Mouse (Mus musculus): ENCODE data around the gene Negr1.

The Negr1 gene

GRCm38 (mm10) chr3:156561524-156562423 lies at the start of gene Negr1:
TSS of gene Negr1 (plus strand) at chr3:156561794.
- DNase-seq, result peak; percentile 91

GRCm38 (mm10) chr3:156526461-156526933 lies 35.1 kb upstream of the Negr1 start:
- peak; percentile 67 for DNase-seq

- peak; percentile 68 for DNase-seq
Observed at GRCm38 (mm10) chr3:156527231-156527995, 34.2 kb upstream of the Negr1 start.

GRCm38 (mm10) chr3:156559441-156559825 lies 2.2 kb upstream of the Negr1 start:
- DNase-seq, result peak; percentile 83

- DNase-seq, result peak; percentile 84
Observed at GRCm38 (mm10) chr3:156559826-156560471, 1.6 kb upstream of the Negr1 start.

GRCm38 (mm10) chr3:156560766-156561165 lies 828 bp upstream of the Negr1 start:
- peak; percentile 96 for DNase-seq

- DNase-seq, result no peak
Observed at GRCm38 (mm10) chr3:156562424-156562785, 811 bp downstream of the Negr1 start.

- peak; percentile 59 for DNase-seq
Observed at GRCm38 (mm10) chr3:156562796-156563195, 1.2 kb downstream of the Negr1 start.

GRCm38 (mm10) chr3:156563353-156563752 lies 1.8 kb downstream of the Negr1 start:
- DNase-seq, result peak; percentile 58

- DNase-seq, result no peak
Observed at GRCm38 (mm10) chr3:156573465-156573864, 11.9 kb downstream of the Negr1 start.

- no peak for DNase-seq
Observed at GRCm38 (mm10) chr3:156576292-156576691, 14.7 kb downstream of the Negr1 start.

GRCm38 (mm10) chr3:156590612-156591011 lies 29.0 kb downstream of the Negr1 start:
- DNase-seq, result no peak

GRCm38 (mm10) chr3:156591125-156591524 lies 29.5 kb downstream of the Negr1 start:
- no peak for DNase-seq

GRCm38 (mm10) chr3:156606846-156607245 lies 45.3 kb downstream of the Negr1 start:
- no peak for DNase-seq

GRCm38 (mm10) chr3:156619921-156620320 lies 58.3 kb downstream of the Negr1 start:
- no peak for DNase-seq

GRCm38 (mm10) chr3:156628594-156628993 lies 67.0 kb downstream of the Negr1 start:
- no peak for DNase-seq

- DNase-seq, result no peak
Observed at GRCm38 (mm10) chr3:156632942-156633341, 71.3 kb downstream of the Negr1 start.

- no peak for DNase-seq
Observed at GRCm38 (mm10) chr3:156639382-156639781, 77.8 kb downstream of the Negr1 start.

- peak; percentile 58 for DNase-seq
Observed at GRCm38 (mm10) chr3:156643710-156644363, 82.2 kb downstream of the Negr1 start.

GRCm38 (mm10) chr3:156648378-156648777 lies 86.8 kb downstream of the Negr1 start:
- DNase-seq, result no peak

- DNase-seq, result no peak
Observed at GRCm38 (mm10) chr3:156662553-156662952, 101.0 kb downstream of the Negr1 start.

- DNase-seq, result no peak
Observed at GRCm38 (mm10) chr3:156672560-156672959, 111.0 kb downstream of the Negr1 start.

All from cerebellum, adult 9-10 months (tissue).